Mouse (Mus musculus): ENCODE results near the gene Chrng. TPM values are rescaled to one million over a fixed set of nuclear protein-coding genes. Genes with fewer than 3 reads are reported as not detected.

Gene Chrng
- total and polyA plus RNA-seq, 3 experiments = 0.04 TPM; not detected in 2

- H3K27me3 ChIP-seq (replicated peaks) = no peaks in the 10 kb centered on the region
- H3K4me3 ChIP-seq (replicated peaks in 1 of 3; ENCODE audit: low read depth in 2 of 3, low read length in 2 of 3, poor library complexity in 1 of 3) = no peak overlapping the region
- H3K79me2 ChIP-seq (replicated peaks; ENCODE audit: control insufficient read depth, extremely low read depth, insufficient read depth, poor library complexity, severe bottlenecking) = peaks cover 4% of the 10 kb centered on the region; the same call in 1 of the 2 replicates
- no peak overlapping the region for H3K27ac ChIP-seq (ENCODE audit: insufficient read depth, low read depth)
- dilution Hi-C loops (cut with MboI; ENCODE audit: extremely low pct_ligation_motif_present, extremely low pct_unique_long_range_greater_than_20kb, low sequenced_read_pairs) (no loop called here), in situ Hi-C loops (cut with MboI; ENCODE audit: low pct_ligation_motif_present, low pct_unique_long_range_greater_than_20kb, low sequenced_read_pairs) (no loop called here)
- no peak for TF ChIP-seq MXI1 (IDR thresholded peaks at IDR 0.05; ENCODE audit: low read depth, low read length)
- no peak for TF ChIP-seq RCOR1 (conservative IDR thresholded peaks at IDR 0.05; ENCODE audit: low read depth, low read length)
- H3K9me3 ChIP-seq (replicated peaks; ENCODE audit: low read length) = no peaks in the 10 kb centered on the region
- H3K4me2 ChIP-seq (ENCODE audit: insufficient read depth, low read depth, poor library complexity, severe bottlenecking) = no peak overlapping the region
- no peak overlapping the region for H3K9ac ChIP-seq (ENCODE audit: insufficient read depth, low read depth)
- peaks cover 78 to 98% of the 10 kb centered on the region in 2 experiments for H3K36me3 ChIP-seq (replicated peaks in 1 of 2; ENCODE audit: control insufficient read depth in 1 of 2, insufficient read depth in 1 of 2, low read length in 1 of 2)
- H3K4me1 ChIP-seq (ENCODE audit: control insufficient read depth in 1 of 2, insufficient read depth in 2 of 2) = no peaks in the 10 kb centered on the region
- DNase-seq (ENCODE audit: extremely low read depth) = no peak
Measured at GRCm38 (mm10) chr1:87225739-87226138, 21.3 kb downstream of the Chrng start.

GRCm38 (mm10) chr1:87226409-87227159 is 22.1 kb downstream of the Chrng start:
- H3K27ac ChIP-seq (ENCODE audit: insufficient read depth, low read depth) = no peak overlapping the region
- H3K4me3 ChIP-seq (replicated peaks in 1 of 3; ENCODE audit: low read depth in 2 of 3, low read length in 2 of 3, poor library complexity in 1 of 3) = no peak overlapping the region
- DNase-seq (ENCODE audit: extremely low read depth) = no peak
- no peaks in the 10 kb centered on the region for H3K27me3 ChIP-seq (replicated peaks)
- peaks cover 4% of the 10 kb centered on the region; the same call in 1 of the 2 replicates for H3K79me2 ChIP-seq (replicated peaks; ENCODE audit: control insufficient read depth, extremely low read depth, insufficient read depth, poor library complexity, severe bottlenecking)
- in situ Hi-C loops (cut with MboI; ENCODE audit: low pct_ligation_motif_present, low pct_unique_long_range_greater_than_20kb, low sequenced_read_pairs) = no loop called here
- H3K9ac ChIP-seq (ENCODE audit: insufficient read depth, low read depth) = no peak overlapping the region
- H3K4me1 ChIP-seq (ENCODE audit: control insufficient read depth in 1 of 2, insufficient read depth in 2 of 2) = no peaks in the 10 kb centered on the region
- H3K4me2 ChIP-seq (ENCODE audit: insufficient read depth, low read depth, poor library complexity, severe bottlenecking) = no peak overlapping the region
- H3K36me3 ChIP-seq (replicated peaks in 1 of 2; ENCODE audit: control insufficient read depth in 1 of 2, insufficient read depth in 1 of 2, low read length in 1 of 2) = peaks cover 77 to 98% of the 10 kb centered on the region in 2 experiments
- no peaks in the 10 kb centered on the region for H3K9me3 ChIP-seq (replicated peaks; ENCODE audit: low read length)
- TF ChIP-seq MAZ (IDR thresholded peaks at IDR 0.05; ENCODE audit: low read depth, low read length) (no peak), ZKSCAN1 (IDR thresholded peaks at IDR 0.05; ENCODE audit: borderline replicate concordance, low read depth, low read length) (no peak), RCOR1 (conservative IDR thresholded peaks at IDR 0.05; ENCODE audit: low read depth, low read length) (no peak), RAD21 (IDR thresholded peaks at IDR 0.05; ENCODE audit: low read depth, low read length) (no peak), NELFE (IDR thresholded peaks at IDR 0.05; ENCODE audit: low read depth, low read length) (no peak), BHLHE40 (IDR thresholded peaks at IDR 0.05; ENCODE audit: low read depth, low read length) (no peak)
- dilution Hi-C loops (cut with MboI; ENCODE audit: extremely low pct_ligation_motif_present, extremely low pct_unique_long_range_greater_than_20kb, low sequenced_read_pairs) = no loop called here

DNA sequence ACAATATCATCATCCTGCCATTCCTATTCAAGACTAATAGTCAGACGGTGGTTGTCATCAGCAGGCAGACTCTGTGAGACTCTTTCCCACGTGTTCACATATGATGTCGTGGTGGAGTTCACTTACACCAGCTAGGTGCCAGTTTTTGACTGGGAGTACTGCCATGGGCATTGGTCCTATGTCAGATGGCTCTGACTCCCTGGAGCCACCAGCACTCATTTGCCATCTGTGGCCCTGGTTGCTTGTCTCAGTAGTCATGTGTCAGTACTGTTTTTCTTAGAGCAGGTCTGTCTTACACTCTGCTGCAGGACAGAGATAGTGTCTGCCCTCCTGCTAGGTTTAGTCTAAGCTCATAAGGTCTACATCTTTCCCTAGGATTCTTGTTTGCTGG is 22.7 kb downstream of the Chrng start:
- in situ Hi-C loops (cut with MboI; ENCODE audit: low pct_ligation_motif_present, low pct_unique_long_range_greater_than_20kb, low sequenced_read_pairs) = no loop called here
- Histone ChIP-seq H3K79me2 (replicated peaks; ENCODE audit: control insufficient read depth, extremely low read depth, insufficient read depth, poor library complexity, severe bottlenecking) (peaks cover 4% of the 10 kb centered on the region; the same call in 1 of the 2 replicates), H3K9me3 (replicated peaks; ENCODE audit: low read length) (no peaks in the 10 kb centered on the region), H3K4me2 (ENCODE audit: insufficient read depth, low read depth, poor library complexity, severe bottlenecking) (no peak overlapping the region), H3K4me1 (ENCODE audit: control insufficient read depth in 1 of 2, insufficient read depth in 2 of 2) (no peaks in the 10 kb centered on the region), H3K4me3 (replicated peaks in 1 of 3; ENCODE audit: low read depth in 2 of 3, low read length in 2 of 3, poor library complexity in 1 of 3) (no peak overlapping the region), H3K27me3 (replicated peaks) (no peaks in the 10 kb centered on the region), H3K9ac (ENCODE audit: insufficient read depth, low read depth) (no peak overlapping the region), H3K36me3 (replicated peaks in 1 of 2; ENCODE audit: control insufficient read depth in 1 of 2, insufficient read depth in 1 of 2, low read length in 1 of 2) (peaks cover 77 to 98% of the 10 kb centered on the region in 2 experiments), H3K27ac (ENCODE audit: insufficient read depth, low read depth) (no peak overlapping the region)
- TF ChIP-seq EP300 (IDR thresholded peaks at IDR 0.05; ENCODE audit: low read length) = no peak
- no peak for TF ChIP-seq ZNF384 (IDR thresholded peaks at IDR 0.05; ENCODE audit: low read depth, low read length)
- no peak for TF ChIP-seq BHLHE40 (IDR thresholded peaks at IDR 0.05; ENCODE audit: low read depth, low read length)
- no peak for TF ChIP-seq CHD2 (IDR thresholded peaks at IDR 0.05; ENCODE audit: low read length)
- TF ChIP-seq NRF1 (IDR thresholded peaks at IDR 0.05; ENCODE audit: low read depth, low read length) = no peak
- TF ChIP-seq JUN (IDR thresholded peaks at IDR 0.05; ENCODE audit: insufficient read depth, low read depth, low read length) = no peak
- no peak for TF ChIP-seq USF2 (conservative IDR thresholded peaks at IDR 0.05; ENCODE audit: low read depth, low read length)
- TF ChIP-seq ELF1 (IDR thresholded peaks at IDR 0.05; ENCODE audit: low read depth, low read length) = no peak
- TF ChIP-seq SMC3 (IDR thresholded peaks at IDR 0.05; ENCODE audit: low read depth, low read length) = no peak
- TF ChIP-seq MEF2A (IDR thresholded peaks at IDR 0.05; ENCODE audit: borderline replicate concordance, low read depth, low read length) = no peak
- no peak for TF ChIP-seq CHD1 (IDR thresholded peaks at IDR 0.05; ENCODE audit: low read depth, low read length)
- no peak for TF ChIP-seq UBTF (IDR thresholded peaks at IDR 0.05; ENCODE audit: low read depth, low read length)
- TF ChIP-seq TCF12 (IDR thresholded peaks at IDR 0.05; ENCODE audit: low read depth, low read length) = no peak
- TF ChIP-seq MYC (IDR thresholded peaks at IDR 0.05; ENCODE audit: low read depth, low read length) = no peak
- no peak for TF ChIP-seq SIN3A (IDR thresholded peaks at IDR 0.05; ENCODE audit: low read length)
- dilution Hi-C loops (cut with MboI; ENCODE audit: extremely low pct_ligation_motif_present, extremely low pct_unique_long_range_greater_than_20kb, low sequenced_read_pairs) = no loop called here
- DNase-seq (ENCODE audit: extremely low read depth) = no peak
